Mouse (Mus musculus) layer of hippocampus, adult 9-10 months (tissue): ENCODE results near the gene Atxn1.
A peak's percentile ranks its signal among the peaks of the same experiment; 100 is the strongest.

Source experiments
- DNase-seq: peaks from one replicate; pipeline ENCODE4 v3.0.0; 2022; ENCODE audit warnings: low spot score

Gene Atxn1

DNA sequence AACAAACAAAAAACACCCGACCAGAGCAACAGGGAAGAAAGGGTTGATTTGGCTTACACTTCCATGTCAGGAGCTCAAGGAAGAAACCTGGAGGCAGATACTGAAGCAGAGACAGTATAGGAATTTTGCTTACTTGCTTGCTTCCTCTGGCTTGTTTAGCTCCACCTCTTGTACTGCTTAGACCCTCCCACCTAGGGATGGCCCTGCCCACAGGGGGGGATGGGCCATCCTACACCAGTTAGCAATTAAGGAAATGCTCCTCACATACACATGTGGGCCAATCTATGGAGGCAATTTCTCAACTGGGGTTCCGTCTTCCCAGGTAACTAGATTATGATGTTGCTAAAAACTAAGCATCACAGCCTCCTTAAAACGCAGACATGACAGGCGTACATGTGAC lies 39.5 kb downstream of the Atxn1 start:
- DNase-seq = no peak

DNA sequence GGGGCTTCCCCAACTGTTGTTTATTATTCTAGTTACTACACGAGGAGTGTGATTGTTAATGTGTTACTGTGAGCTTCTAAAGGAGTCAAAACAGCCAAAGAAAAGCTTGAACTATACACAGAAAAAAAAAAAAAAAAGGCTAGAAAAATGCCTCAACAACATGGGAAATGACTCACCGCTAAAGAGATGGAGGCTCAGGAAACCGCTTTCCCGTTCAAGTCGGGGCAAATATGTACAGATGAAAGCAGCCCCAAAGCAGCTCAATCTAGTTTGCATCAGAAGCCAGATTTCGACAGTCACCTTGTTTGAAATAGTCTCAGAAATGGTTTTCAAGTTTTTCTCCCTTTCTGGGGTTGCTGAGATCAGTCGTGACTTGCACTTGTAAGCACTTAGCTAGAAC lies 40.3 kb downstream of the Atxn1 start:
- DNase-seq = no peak

DNA sequence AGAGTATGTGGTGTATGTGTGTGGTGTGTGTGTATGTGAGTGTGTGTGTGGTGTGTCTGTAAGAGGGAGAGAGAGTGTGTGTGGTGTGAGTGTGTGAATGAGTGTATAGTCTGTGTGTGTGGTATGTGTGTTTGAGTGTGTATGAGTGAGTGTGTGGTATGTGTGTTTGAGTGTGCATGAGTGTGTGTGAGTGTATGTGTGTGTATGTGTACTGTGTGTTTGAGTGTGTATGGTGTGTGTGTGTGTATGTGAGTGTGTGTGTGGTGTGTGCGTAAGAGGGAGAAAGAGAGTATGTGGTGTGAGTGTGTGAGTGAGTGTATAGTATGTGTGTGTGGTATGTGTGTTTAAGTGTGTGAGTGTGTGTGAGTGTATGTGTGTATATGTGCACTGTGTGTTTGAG lies 41.7 kb downstream of the Atxn1 start:
- no peak for DNase-seq

DNA sequence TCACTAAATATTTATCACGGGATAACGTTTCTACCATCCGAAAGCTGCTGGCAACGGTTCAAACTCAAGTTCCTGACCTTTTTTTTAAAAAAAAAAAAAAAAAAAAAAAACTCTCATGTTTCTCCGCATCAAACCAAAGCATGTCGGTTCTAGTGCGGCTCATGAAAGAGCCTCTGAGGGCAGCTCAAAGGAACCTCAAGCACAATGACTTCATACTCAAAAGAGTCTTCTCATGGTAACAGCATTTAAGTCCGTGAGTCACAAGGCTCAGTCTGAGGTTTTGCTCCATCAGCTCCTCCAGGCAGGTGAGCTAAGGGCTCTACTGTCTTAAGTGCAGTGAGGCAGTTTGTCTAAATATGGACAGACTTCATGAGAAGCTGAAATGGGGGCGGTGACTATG lies 42.3 kb downstream of the Atxn1 start:
- DNase-seq = no peak

DNA sequence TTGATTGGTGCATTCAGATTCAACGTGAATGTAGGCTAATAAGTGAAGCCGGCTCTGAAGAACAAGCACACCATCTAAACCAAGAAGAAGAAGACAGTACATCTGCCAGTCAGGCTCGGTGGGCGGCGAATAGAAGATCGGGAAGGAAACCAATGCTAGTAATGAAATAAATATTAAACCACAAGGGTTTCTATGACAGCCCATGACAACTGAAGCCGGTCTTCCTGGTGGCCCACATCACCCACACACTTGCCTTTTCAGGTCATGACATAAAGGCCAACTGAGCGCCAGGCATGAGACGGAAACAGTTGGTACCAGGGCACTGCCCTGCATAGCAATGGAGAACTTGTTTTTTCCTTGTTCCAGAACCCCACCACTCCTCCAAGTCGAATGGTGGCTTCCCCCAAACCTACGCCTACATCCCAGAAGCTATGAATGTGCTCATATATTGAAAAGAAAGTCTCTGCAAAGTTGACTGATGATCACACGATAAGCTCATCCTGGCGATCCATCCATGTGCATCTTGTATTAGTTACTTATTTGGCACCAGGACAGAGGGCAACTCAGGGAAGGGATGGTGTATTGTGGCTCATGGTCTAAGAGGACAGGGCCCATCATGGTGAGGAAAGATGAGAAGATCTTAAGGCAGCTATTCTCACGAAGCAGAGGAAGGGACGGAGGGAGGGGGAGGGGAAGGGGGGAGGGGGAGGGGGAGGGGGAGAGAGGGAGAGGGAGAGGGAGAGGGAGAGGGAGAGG lies 45.7 kb downstream of the Atxn1 start:
- DNase-seq = no peak

DNA sequence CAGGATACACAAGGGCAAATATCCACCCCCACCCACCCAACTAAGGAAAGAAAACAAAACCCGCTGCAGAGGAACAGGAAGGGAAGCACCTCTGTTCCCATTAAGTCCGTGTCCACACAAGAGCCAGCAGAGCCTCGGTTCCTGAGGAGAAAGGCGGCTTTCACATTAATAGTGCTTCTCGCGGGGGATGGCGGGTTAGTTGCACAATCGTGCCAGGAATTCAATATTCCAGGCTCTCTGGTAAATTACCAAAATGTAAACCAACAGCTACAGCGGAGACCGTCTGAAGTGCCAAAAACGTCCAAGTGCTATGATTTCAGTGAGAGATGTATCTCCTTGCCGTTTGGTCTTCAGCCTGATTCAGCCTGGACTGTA lies 46.8 kb downstream of the Atxn1 start:
- no peak for DNase-seq

DNA sequence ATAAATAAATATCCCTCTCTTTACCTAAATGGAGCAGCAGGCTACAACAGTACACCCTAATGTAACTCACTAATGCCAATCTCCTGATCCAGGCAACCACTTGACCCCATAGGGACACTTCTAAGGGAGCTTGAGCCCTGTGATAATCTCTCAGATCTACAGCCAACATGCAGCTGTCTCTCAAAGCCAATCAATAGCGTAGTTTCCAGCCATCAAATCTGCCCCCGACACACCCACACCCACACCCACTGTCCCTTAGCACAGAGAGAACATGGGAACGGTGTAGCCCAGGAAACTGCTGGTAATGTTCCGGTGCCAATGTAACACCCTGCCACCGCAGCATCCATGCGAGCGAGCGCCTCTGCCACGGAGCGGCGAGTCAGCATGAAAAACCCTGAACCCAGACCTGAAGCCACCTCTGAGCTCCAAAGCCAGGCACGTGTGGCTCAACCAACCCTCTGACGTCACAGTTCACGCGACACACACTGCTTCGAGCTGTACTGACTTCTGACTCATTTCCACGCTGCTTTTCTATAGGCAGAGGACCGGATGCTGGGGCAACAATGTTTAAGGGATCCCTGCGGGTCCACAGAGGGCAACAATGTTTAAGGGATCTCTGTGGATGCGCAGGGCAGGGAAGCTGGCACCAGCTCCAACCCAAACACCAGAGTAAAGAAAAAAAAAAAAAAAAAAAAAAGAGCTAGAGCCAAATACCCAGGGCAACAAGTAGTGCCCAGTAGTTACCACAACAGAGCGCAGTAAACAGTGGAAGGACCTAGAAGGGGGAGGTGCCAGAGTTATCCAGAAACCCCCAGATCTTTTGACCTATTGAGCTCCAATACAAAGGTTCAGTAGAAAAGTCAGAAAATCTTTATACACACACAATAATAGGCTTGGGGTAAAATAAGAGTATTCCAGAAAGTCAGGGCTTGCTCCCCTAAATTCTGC lies 47.5 kb downstream of the Atxn1 start:
- no peak for DNase-seq

DNA sequence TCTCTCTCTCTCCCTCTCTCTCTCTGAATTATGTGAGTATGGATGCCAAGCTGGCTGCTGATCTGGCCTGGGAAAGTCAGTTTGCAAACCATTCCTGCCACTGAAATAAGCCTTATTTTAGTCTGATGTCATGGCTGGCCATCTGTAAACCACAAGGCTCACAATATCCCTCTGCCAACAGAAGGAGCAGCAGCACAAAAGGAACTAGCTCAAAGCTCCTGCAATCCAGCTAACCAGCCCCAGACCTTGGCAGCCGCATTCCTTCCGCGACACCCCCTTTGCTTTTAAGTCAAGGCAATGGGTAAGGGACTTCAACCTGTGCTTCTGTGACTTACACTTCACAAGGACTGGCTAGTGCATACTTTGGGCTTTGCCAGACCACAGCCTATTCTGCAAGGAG lies 48.9 kb downstream of the Atxn1 start:
- DNase-seq = no peak

DNA sequence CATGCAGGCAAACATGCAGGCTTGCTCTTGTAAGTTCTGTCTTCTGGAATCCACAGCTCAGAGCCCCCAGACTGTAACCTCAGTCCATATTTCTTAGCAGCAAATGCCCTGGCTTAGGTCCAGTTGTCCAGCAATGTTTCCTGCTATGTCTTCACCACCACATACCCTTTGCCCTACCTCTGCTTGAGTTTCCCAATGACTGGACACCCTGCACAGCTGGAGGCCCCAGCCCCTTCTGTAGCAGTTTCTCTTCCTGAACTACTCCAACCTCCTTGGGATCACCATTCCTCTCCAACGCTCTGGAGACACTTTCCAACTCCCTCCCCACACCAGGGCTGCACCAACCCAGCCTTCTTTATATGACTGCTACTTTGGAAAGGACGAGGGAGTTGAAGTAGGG lies 49.8 kb downstream of the Atxn1 start:
- DNase-seq = no peak

DNA sequence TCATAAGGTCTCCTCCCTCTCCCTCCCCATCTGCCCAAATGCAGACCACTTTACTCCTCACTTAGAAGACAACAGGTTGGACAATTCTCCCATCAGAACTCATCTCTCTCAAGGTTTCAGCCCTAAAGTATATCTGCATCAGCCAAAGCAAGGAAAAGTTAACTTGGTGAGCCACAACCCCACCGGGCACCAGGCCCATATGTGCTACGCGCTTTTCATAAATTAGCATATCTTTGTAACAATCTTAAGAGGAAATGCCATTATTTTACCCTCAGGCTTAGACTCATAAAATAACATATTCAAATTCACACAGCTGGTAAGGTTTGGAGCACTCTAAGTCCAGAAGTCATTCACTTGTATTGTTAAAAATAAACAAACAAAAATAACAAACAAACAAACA lies 50.7 kb downstream of the Atxn1 start:
- no peak for DNase-seq

DNA sequence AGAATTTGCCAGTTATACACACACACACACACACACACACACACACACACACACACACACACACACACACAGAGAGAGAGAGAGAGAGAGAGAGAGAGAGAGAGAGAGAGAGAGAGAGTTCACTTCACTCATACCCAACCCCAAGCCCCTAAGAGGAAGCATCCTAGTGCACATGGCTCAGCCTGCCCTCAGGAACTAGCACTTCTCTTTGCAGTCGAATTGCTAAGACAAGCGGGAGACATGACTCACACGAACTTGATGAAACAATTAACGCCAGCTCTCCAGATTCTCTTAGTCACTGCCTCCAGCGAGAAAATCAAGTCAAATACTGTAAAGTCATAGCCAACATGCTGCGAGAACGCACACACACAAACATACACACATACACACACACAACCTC lies 53.0 kb downstream of the Atxn1 start:
- DNase-seq = no peak

DNA sequence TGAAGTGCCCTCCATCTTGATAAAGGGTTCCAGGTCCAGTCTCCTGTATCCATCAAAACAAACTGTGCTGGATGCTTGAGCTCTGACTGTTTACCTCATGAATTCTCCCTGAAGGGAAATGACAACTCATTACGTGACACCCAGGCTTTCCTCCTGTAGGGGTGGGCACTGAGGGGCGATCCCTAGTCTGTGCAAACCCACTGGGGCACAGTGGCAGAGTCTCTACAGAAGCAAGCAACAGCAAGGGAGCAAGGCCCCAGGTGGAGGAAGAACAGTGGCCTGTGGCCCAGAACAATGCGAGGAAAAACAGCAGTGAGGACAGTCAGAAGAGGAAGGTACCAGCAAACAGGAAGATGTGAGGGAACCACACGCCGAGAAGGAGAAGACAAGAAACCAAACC lies 53.7 kb downstream of the Atxn1 start:
- DNase-seq = no peak

DNA sequence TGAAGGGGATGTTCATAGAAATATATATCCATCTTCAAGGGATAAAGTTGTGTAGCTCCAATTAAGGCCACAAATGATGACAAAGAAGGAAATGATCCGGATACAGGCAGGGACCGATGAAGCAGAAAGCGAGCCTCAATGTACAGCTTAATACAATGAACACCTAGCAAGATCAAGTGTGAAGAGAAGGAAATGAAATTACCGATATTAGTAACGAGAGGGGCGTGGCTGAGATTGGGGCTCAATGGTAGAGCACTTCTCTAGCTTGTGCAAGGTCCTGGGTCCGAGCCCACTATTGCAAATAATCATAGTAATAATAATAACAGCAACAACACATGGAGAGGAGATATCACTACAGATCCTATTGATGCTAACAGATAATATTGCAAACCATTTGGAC lies 54.5 kb downstream of the Atxn1 start:
- DNase-seq = no peak

DNA sequence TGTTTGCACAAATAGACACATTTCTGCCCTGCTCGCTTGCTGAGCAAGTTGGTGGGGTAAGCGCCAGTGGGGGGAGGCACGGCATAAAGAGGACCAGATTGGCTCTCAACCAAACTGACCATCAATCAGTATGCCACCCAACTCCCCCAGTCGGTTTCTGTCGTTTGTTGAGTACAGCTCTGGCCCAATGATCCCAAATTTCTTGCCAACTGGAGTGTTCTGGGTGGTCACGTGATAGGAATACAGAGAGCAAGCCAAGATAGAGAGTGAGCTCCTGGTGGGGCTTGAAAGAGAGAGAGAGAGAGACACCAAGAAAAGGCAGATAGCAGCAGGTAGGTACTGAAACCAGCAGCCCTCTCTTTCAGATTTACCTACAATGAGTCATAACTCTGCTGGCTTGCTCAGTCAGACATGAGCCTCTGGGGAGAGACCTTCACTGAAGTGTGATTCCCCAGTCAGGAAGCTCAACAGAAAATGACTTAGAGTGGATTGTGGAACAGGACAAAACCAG lies 57.6 kb downstream of the Atxn1 start:
- DNase-seq = no peak

DNA sequence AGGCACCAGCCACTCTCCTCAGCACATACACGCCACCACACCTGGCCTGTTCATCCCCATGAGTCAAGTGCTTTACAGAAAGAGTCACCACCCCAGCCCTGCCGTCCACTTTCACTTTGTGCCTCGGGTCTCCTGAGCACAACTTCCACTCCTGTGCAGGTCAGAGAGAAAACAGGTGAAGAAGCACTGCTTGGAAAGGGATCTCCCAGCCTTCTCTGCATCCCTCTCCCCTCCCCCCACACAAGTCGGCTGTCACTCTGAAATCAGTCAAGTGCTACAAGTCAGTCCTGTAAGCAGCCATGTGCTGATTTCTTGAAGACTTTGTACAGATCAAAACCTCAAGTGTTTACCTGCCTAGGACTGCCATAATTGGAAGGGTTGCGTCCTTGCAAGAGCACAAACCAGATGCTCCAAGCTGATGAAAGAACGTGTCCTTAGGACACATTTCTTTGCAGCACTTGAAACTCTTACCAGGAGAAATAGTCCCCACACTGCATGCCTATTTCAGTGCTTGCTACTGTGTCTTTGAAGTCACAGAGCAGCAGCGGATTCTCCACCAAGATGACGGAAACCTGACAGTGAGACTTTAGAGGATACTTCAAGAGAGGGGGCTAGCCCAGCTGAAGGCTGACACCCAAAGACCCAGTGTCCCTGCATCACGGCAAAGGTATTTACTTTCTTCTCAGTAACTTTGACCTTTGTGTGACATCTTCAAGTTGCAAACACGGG lies 58.2 kb downstream of the Atxn1 start:
- no peak for DNase-seq

DNA sequence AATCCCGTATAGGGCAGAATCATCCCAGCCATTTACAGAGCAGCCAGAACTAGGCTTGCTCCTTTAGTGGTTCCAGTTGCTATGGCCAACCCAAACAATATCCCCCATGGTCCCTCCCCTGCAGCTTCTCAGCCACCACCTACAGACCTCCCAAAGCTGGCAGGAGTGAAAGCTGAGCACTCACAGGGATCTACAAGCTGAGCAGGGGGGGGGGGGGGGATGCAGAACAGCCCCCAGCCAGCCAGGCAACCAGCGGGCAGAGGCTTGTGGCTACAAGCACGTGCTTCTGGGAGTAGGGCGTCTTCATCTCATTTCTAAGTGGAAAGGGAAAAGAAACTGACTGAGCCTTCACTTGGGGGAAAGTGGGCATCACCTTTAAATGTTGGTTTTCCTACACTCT lies 59.9 kb downstream of the Atxn1 start:
- DNase-seq = no peak

DNA sequence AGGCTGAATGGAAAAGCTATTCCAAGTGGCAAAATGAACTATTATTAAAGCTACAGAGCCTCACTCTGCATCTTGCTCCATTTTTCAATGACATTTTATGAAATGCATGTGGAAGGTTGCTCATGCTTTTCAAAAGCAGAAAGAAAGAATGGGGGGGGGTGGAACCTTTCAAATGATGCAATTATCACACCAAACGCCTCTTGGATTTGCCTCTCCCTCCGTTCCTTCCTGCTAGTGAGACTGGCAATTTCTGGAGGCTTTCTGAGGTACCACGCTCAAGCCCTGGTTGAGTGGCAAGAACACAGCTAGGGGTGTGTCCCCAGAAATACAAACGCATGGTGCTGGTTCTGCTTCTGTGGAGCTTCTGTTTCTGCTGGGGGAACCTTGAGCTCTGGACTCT lies 60.4 kb downstream of the Atxn1 start:
- DNase-seq = no peak

DNA sequence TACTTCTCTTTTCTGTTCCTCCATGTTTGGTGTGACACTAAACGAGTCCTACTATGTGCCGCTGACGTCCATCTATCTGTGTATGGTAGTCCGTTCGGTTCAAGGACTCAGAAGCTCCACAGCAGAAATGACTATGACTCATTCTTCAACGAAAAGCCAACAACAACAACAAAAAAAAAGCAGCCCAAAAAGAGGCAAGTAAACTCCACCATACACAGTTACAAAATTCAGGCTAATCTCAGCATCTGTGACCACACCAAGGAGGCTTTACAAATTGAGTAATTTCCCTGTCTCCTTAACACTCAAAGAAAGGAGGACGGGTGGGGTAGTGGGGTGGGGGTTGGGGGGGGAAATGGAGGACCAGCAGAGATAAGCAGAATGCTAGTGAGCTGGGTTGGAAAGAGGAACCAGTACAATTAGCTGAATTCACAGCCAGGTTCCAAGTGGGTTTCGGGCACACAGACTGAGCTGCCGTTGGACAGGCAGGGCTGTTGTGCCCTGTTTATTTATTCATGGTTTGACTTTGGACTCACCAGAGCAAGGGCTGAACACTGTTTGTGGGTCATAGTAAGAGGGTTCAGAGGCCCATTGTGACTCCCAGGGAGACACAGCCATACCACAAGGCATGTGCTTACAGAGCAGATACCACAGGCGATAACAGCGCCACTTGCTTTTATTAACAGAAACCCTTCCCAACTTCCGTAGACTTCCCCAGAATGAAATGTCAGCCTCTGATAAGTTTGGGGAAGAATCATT lies 61.1 kb downstream of the Atxn1 start:
- DNase-seq = no peak

DNA sequence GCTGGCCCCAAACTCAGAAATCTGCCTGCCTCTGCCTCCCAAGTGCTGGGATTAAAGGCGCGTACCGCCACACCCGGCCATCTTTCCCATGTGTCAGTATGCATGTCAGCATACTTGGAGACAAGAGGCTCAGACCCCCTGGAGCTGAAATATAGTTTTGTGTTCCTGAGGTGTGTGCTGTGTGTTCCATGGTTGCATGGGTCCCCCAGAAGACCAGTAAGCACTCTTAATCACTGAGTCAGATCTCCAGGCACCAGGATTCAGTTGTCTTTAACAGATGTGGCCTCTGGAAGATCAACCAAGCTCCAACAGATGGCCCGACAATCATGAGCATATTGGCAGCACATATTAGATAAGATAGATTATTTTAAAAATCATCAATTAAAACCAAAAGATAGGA lies 62.4 kb downstream of the Atxn1 start:
- DNase-seq = peak; percentile 27

DNA sequence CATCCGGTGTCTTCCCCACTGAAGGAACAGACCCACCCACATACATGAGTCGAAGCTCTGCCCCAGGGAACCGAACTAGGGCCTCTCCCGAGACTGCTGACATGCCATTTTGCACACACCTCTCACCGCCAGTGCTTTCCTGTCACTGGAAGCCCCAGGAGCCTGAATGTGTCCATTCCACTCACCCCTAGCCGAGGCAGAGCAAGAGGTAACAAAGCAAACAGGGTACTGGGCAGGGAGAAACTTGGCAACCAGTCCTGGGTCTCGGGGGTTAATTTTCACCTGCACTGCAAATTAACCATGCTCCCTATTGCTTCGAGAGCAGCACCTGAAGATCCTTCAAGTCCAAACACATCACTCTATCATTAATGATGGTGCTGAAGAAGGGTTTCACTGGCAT lies 64.0 kb downstream of the Atxn1 start:
- no peak for DNase-seq

DNA sequence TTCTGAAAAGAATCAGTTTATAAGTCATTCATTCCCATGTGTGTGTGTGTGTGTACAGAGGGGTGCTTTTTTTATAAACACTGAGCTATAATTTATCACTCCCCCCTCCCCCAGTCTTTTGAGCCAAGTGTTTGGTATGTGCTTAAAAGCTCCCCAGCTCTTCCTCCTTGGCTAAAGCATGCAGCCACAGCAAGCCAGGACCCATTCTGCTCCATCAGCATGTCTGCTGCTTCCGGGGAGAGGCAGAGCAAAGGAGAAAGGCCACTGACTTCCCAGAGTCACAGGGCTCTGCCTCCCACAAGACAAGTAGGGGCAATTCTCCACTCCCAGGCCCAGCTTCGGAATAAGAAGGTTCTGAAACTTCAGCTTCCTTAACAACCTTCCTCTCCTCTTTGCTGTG lies 67.2 kb downstream of the Atxn1 start:
- DNase-seq = no peak

DNA sequence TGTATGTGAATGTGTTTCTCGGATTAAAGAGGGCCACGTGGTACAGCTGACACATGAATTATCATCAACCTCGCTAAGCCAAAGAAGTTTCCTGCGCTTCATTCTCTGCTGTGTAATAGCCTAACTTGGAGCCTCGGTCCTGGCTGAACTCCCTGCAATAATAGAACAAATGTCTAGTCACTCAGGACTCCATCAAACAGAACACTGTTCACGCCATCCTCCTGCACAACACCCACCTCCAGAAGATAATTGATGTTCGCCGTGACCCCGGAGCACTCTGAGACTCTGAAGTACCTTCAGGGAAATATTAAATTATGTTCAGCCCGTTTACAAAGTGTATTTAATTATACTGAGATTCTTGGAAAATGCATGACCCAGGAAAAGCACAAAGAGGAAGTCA lies 70.0 kb downstream of the Atxn1 start:
- DNase-seq = no peak
